Mouse (Mus musculus): ENCODE results near the gene Mink1. TPM values are rescaled to one million over a fixed set of nuclear protein-coding genes. Genes with fewer than 3 reads are reported as not detected.

Gene Mink1
- polyA plus RNA-seq, 1 experiment from 2014 or later: 18.2 TPM

- Histone ChIP-seq H3K36me3 (ENCODE audit: control insufficient read depth, insufficient read depth, low read length) (no peaks in the 10 kb centered on the region), H3K27me3 (ENCODE audit: control insufficient read depth, insufficient read depth, low read depth, low read length) (no peaks in the 10 kb centered on the region; the same call in 1 of the 2 replicates), H3K27ac (ENCODE audit: low read length) (no peak overlapping the region), H3K4me1 (ENCODE audit: control insufficient read depth, insufficient read depth, low read length) (peaks cover 5% of the 10 kb centered on the region; the same call in 1 of the 2 replicates), H3K9ac (ENCODE audit: low read depth, low read length) (peak overlapping the region; percentile 75; the same call in 1 of the 2 replicates), H3K4me2 (ENCODE audit: low read length) (peak overlapping the region; percentile 76), H3K9me3 (replicated peaks; ENCODE audit: control insufficient read depth, low read length, poor library complexity, severe bottlenecking) (no peaks in the 10 kb centered on the region), H3K4me3 (ENCODE audit: low read depth, low read length) (peak overlapping the region; percentile 60)
- no peak for ATAC-seq
- WGBS: 88% methylated on average over 7 of the region's 7 CpGs
These were observed 21.8 kb upstream of the Mink1 start for GRCm38 (mm10) chr11:70540928-70541327.

GRCm38 (mm10) chr11:70541415-70541814 lies 21.3 kb upstream of the Mink1 start:
- H3K4me3 ChIP-seq (ENCODE audit: low read depth, low read length): no peak overlapping the region
- no peaks in the 10 kb centered on the region for H3K36me3 ChIP-seq (ENCODE audit: control insufficient read depth, insufficient read depth, low read length)
- H3K27ac ChIP-seq (ENCODE audit: low read length): no peak overlapping the region
- no peaks in the 10 kb centered on the region; the same call in 1 of the 2 replicates for H3K27me3 ChIP-seq (ENCODE audit: control insufficient read depth, insufficient read depth, low read depth, low read length)
- 66% methylated on average over 5 of the region's 5 CpGs for WGBS
- H3K4me1 ChIP-seq (ENCODE audit: control insufficient read depth, insufficient read depth, low read length): peaks cover 5% of the 10 kb centered on the region; the same call in 1 of the 2 replicates
- H3K9ac ChIP-seq (ENCODE audit: low read depth, low read length): no peak overlapping the region
- no peak for ATAC-seq
- H3K4me2 ChIP-seq (ENCODE audit: low read length): peak overlapping the region; percentile 76
- no peaks in the 10 kb centered on the region for H3K9me3 ChIP-seq (replicated peaks; ENCODE audit: control insufficient read depth, low read length, poor library complexity, severe bottlenecking)

DNA sequence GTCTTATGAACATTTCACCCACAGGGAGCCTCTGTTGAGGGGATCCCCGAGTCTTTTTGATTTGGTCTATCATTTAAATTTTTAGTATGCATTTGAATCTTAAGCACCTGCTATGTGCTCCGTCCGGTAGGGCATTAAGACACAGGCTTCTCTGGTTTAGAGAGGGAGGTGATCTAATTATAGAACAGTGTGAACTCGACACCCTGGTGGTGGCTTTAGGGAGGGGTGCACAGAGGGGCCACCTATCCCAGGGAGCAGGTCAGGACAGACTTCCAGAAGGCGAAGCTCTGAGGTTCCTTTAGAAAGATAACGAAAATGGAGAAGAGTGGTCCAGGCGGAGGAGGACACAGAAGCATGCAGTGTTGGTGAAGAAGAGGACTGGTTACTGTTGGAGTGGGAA lies 18.2 kb upstream of the Mink1 start:
- Histone ChIP-seq H3K9me3 (replicated peaks; ENCODE audit: control insufficient read depth, low read length, poor library complexity, severe bottlenecking) (no peaks in the 10 kb centered on the region), H3K4me1 (ENCODE audit: control insufficient read depth, insufficient read depth, low read length) (peaks cover 4% of the 10 kb centered on the region; the same call in 1 of the 2 replicates), H3K36me3 (ENCODE audit: control insufficient read depth, insufficient read depth, low read length) (no peaks in the 10 kb centered on the region), H3K4me3 (ENCODE audit: low read depth, low read length) (no peak overlapping the region), H3K27me3 (ENCODE audit: control insufficient read depth, insufficient read depth, low read depth, low read length) (no peaks in the 10 kb centered on the region; the same call in 1 of the 2 replicates), H3K27ac (ENCODE audit: low read length) (no peak overlapping the region), H3K9ac (ENCODE audit: low read depth, low read length) (no peak overlapping the region), H3K4me2 (ENCODE audit: low read length) (no peak overlapping the region)
- WGBS: 77% methylated on average over 7 of the region's 7 CpGs
- no peak for ATAC-seq

GRCm38 (mm10) chr11:70551526-70551925 lies 11.2 kb upstream of the Mink1 start:
- no peak overlapping the region for H3K4me2 ChIP-seq (ENCODE audit: low read length)
- no peaks in the 10 kb centered on the region for H3K4me1 ChIP-seq (ENCODE audit: control insufficient read depth, insufficient read depth, low read length)
- no peak for ATAC-seq
- no peak overlapping the region for H3K4me3 ChIP-seq (ENCODE audit: low read depth, low read length)
- WGBS: 85% methylated on average over 8 of the region's 8 CpGs
- no peaks in the 10 kb centered on the region for H3K36me3 ChIP-seq (ENCODE audit: control insufficient read depth, insufficient read depth, low read length)
- no peak overlapping the region for H3K9ac ChIP-seq (ENCODE audit: low read depth, low read length)
- H3K9me3 ChIP-seq (replicated peaks; ENCODE audit: control insufficient read depth, low read length, poor library complexity, severe bottlenecking): no peaks in the 10 kb centered on the region
- H3K27me3 ChIP-seq (ENCODE audit: control insufficient read depth, insufficient read depth, low read depth, low read length): no peaks in the 10 kb centered on the region
- no peak overlapping the region for H3K27ac ChIP-seq (ENCODE audit: low read length)

DNA sequence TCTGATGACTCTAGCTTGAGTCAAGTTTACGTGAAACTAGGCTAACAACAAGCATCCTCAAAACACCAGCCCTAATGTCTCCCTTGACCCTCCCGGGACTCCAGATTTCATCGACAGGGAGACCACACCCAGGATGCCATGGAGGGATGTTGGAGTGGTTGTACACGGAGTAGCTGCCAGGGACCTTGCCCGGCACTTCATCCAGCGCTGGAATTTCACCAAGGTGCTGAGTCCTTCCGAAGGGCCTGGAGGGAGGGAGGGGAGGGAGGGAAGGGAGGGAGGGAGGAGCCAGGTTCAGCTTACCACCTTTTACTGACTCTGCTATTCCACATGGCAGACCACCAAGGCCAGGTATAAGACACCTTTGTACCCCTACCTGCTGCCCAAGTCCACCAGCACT lies 8.7 kb upstream of the Mink1 start:
- H3K4me1 ChIP-seq (ENCODE audit: control insufficient read depth, insufficient read depth, low read length): no peaks in the 10 kb centered on the region
- H3K4me3 ChIP-seq (ENCODE audit: low read depth, low read length): no peak overlapping the region
- no peak overlapping the region for H3K9ac ChIP-seq (ENCODE audit: low read depth, low read length)
- no peaks in the 10 kb centered on the region for H3K27me3 ChIP-seq (ENCODE audit: control insufficient read depth, insufficient read depth, low read depth, low read length)
- no peaks in the 10 kb centered on the region for H3K9me3 ChIP-seq (replicated peaks; ENCODE audit: control insufficient read depth, low read length, poor library complexity, severe bottlenecking)
- ATAC-seq: no peak
- no peaks in the 10 kb centered on the region for H3K36me3 ChIP-seq (ENCODE audit: control insufficient read depth, insufficient read depth, low read length)
- no peak overlapping the region for H3K4me2 ChIP-seq (ENCODE audit: low read length)
- no peak overlapping the region for H3K27ac ChIP-seq (ENCODE audit: low read length)
- 33% methylated on average over 7 of the region's 7 CpGs for WGBS

DNA sequence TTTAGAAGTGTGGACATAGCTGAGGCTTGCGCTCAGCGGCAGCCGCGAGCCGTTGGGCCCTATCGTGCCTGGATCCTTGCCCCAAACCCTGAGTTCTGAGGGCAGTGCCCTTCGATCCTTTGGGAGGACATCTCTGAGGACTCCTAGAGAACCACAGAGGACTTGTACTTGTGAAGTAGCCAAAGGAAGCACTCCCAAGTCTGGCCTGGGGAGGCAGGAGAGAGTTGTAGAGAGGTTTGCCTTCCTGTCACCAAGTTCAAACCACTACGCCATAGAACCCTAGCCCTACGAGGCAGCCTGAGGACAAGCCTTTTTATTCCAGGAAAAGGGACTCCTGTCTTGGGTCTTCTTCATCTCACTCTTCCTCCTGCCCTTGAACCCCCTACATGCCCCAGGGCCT lies 5.1 kb upstream of the Mink1 start:
- H3K9ac ChIP-seq (ENCODE audit: low read depth, low read length): no peak overlapping the region
- no peak overlapping the region for H3K4me2 ChIP-seq (ENCODE audit: low read length)
- no peak overlapping the region for H3K4me3 ChIP-seq (ENCODE audit: low read depth, low read length)
- no peak overlapping the region for H3K27ac ChIP-seq (ENCODE audit: low read length)
- no peaks in the 10 kb centered on the region for H3K9me3 ChIP-seq (replicated peaks; ENCODE audit: control insufficient read depth, low read length, poor library complexity, severe bottlenecking)
- no peak for ATAC-seq
- H3K36me3 ChIP-seq (ENCODE audit: control insufficient read depth, insufficient read depth, low read length): no peaks in the 10 kb centered on the region
- H3K27me3 ChIP-seq (ENCODE audit: control insufficient read depth, insufficient read depth, low read depth, low read length): no peaks in the 10 kb centered on the region
- WGBS: 86% methylated on average over 9 of the region's 9 CpGs
- peaks cover 5% of the 10 kb centered on the region for H3K4me1 ChIP-seq (ENCODE audit: control insufficient read depth, insufficient read depth, low read length)

DNA sequence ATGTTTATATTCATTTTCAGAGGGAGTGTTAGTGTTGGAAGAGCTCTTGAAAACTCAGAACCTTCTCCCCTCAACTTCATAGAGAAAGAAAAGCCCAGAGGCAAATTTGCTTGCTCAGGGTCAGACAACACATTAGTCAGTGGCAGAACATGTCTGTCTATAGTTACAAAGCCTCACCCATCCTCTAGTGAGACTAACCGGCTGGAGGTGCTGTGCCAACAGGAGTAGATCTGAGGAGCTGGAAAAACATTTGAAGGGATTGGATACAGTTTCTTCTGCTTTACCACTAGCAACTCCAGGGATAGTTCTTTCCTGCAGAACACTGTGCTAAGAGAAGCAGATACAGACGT lies 769 bp upstream of the Mink1 start:
- 2% methylated on average over 2 of the region's 2 CpGs for WGBS
- Histone ChIP-seq H3K4me2 (ENCODE audit: low read length) (peak overlapping the region; percentile 90), H3K36me3 (ENCODE audit: control insufficient read depth, insufficient read depth, low read length) (no peaks in the 10 kb centered on the region), H3K27me3 (ENCODE audit: control insufficient read depth, insufficient read depth, low read depth, low read length) (no peaks in the 10 kb centered on the region), H3K4me1 (ENCODE audit: control insufficient read depth, insufficient read depth, low read length) (peaks cover 30% of the 10 kb centered on the region), H3K9me3 (replicated peaks; ENCODE audit: control insufficient read depth, low read length, poor library complexity, severe bottlenecking) (no peaks in the 10 kb centered on the region), H3K4me3 (ENCODE audit: low read depth, low read length) (peak overlapping the region; percentile 89), H3K27ac (ENCODE audit: low read length) (peak overlapping the region; percentile 83), H3K9ac (ENCODE audit: low read depth, low read length) (peak overlapping the region; percentile 87)
- no peak for ATAC-seq

DNA sequence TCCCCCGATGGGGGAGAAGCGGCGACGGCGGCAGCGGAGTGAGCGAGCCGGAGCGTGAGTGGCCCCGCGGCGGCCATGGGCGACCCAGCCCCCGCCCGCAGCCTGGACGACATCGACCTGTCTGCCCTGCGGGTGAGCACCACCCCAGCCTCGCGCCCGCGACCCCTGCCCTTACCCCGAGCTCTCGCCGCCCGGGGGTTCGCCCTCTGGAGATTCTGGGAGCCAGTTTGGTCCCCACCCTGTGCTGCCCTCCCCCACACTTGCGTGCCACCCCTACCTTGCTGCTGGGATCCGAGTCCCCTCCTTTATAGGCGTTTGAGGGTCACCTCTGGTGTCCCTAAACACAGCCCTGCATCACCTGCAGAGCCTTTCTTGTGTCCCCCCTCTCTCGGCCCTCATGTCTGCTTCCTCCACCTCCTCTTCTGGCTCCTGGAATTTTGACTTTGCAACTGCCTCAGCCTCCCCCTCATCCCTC lies 351 bp downstream of the Mink1 start:
- peak overlapping the region; percentile 89 for H3K4me3 ChIP-seq (ENCODE audit: low read depth, low read length)
- H3K27me3 ChIP-seq (ENCODE audit: control insufficient read depth, insufficient read depth, low read depth, low read length): no peaks in the 10 kb centered on the region
- no peaks in the 10 kb centered on the region for H3K36me3 ChIP-seq (ENCODE audit: control insufficient read depth, insufficient read depth, low read length)
- ATAC-seq: peak; percentile 36
- peak overlapping the region; percentile 87 for H3K9ac ChIP-seq (ENCODE audit: low read depth, low read length)
- under 1% methylated on average over 25 of the region's 31 CpGs for WGBS
- peak overlapping the region; percentile 83 for H3K27ac ChIP-seq (ENCODE audit: low read length)
- H3K9me3 ChIP-seq (replicated peaks; ENCODE audit: control insufficient read depth, low read length, poor library complexity, severe bottlenecking): no peaks in the 10 kb centered on the region
- peaks cover 31% of the 10 kb centered on the region for H3K4me1 ChIP-seq (ENCODE audit: control insufficient read depth, insufficient read depth, low read length)
- peak overlapping the region; percentile 90 for H3K4me2 ChIP-seq (ENCODE audit: low read length)

DNA sequence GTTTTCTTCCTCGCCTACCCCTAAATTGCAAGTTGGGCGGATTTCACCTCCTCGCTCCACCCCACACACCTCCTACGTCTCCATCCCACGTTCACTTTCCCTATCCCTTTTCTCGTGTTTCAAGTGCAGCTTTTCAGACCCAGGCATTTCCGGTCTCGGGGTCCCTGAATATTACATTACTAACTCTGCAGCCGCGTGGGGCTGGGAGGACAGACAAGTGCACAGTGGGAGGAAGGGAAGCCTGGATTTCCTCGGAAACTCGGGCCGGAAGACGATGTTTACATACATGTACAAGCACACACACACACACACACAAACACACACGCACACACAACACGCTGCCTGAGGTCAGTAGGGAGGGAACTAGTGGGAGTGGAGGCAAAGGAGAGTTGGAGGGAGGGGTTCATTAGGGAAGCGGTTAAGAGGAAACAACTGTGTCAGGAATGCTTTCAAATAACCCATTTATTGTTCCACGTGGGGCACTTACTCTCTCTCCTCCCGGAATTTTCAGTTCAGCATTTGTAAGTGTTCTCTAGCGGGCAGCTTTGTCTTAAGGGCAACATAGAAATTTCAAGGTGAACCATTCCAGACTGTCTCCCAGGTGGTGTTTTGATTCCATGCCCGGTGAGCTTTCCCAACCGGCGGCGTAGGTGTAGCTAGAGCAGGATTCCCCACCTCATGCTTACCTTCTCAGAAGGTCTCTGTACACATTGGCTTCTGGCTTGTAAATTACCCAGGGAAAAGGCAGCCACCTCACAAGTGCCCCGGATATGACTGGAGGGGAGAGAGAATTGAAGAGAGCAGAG lies 992 bp downstream of the Mink1 start:
- ATAC-seq: peak; percentile 15; the same call in 1 of the 2 replicates
- H3K27ac ChIP-seq (ENCODE audit: low read length): peak overlapping the region; percentile 83
- H3K4me3 ChIP-seq (ENCODE audit: low read depth, low read length): peak overlapping the region; percentile 89
- H3K9ac ChIP-seq (ENCODE audit: low read depth, low read length): peak overlapping the region; percentile 87
- H3K4me2 ChIP-seq (ENCODE audit: low read length): peak overlapping the region; percentile 90
- no peaks in the 10 kb centered on the region for H3K36me3 ChIP-seq (ENCODE audit: control insufficient read depth, insufficient read depth, low read length)
- H3K27me3 ChIP-seq (ENCODE audit: control insufficient read depth, insufficient read depth, low read depth, low read length): no peaks in the 10 kb centered on the region
- peaks cover 31% of the 10 kb centered on the region for H3K4me1 ChIP-seq (ENCODE audit: control insufficient read depth, insufficient read depth, low read length)
- H3K9me3 ChIP-seq (replicated peaks; ENCODE audit: control insufficient read depth, low read length, poor library complexity, severe bottlenecking): no peaks in the 10 kb centered on the region
- WGBS: 3% methylated on average over 25 of the region's 25 CpGs
